Mouse (Mus musculus): Measurements from ENCODE around the gene Trip11. TPM values are rescaled to one million over a fixed set of nuclear protein-coding genes. Genes with fewer than 3 reads are reported as not detected.

Gene Trip11
- polyA plus RNA-seq, 1 experiment from 2014 or later, result 16.4 TPM

GRCm38 (mm10) chr12:101904906-101905305 is 8.2 kb downstream of the Trip11 start:
- Histone ChIP-seq H3K27me3 (ENCODE audit: control insufficient read depth, insufficient read depth, low read depth, low read length) (no peaks in the 10 kb centered on the region), H3K27ac (ENCODE audit: low read length) (no peak overlapping the region), H3K4me3 (ENCODE audit: low read depth, low read length) (no peak overlapping the region), H3K4me2 (ENCODE audit: low read length) (no peak overlapping the region), H3K36me3 (ENCODE audit: control insufficient read depth, insufficient read depth, low read length) (peaks cover 5% of the 10 kb centered on the region), H3K4me1 (ENCODE audit: control insufficient read depth, insufficient read depth, low read length) (no peaks in the 10 kb centered on the region; the same call in 1 of the 2 replicates), H3K9me3 (replicated peaks; ENCODE audit: control insufficient read depth, low read length, poor library complexity, severe bottlenecking) (no peaks in the 10 kb centered on the region), H3K9ac (ENCODE audit: low read depth, low read length) (no peak overlapping the region)
- ATAC-seq, result no peak
- 84% methylated on average over 4 of the region's 4 CpGs for WGBS

GRCm38 (mm10) chr12:101904170-101904569 is 8.9 kb downstream of the Trip11 start:
- no peaks in the 10 kb centered on the region for H3K27me3 ChIP-seq (ENCODE audit: control insufficient read depth, insufficient read depth, low read depth, low read length)
- H3K4me2 ChIP-seq (ENCODE audit: low read length), result no peak overlapping the region
- peaks cover 5% of the 10 kb centered on the region for H3K36me3 ChIP-seq (ENCODE audit: control insufficient read depth, insufficient read depth, low read length)
- H3K27ac ChIP-seq (ENCODE audit: low read length), result no peak overlapping the region
- no peak for ATAC-seq
- WGBS, result 93% methylated on average over 3 of the region's 3 CpGs
- H3K4me3 ChIP-seq (ENCODE audit: low read depth, low read length), result no peak overlapping the region
- no peaks in the 10 kb centered on the region for H3K9me3 ChIP-seq (replicated peaks; ENCODE audit: control insufficient read depth, low read length, poor library complexity, severe bottlenecking)
- H3K9ac ChIP-seq (ENCODE audit: low read depth, low read length), result no peak overlapping the region
- no peaks in the 10 kb centered on the region for H3K4me1 ChIP-seq (ENCODE audit: control insufficient read depth, insufficient read depth, low read length)

GRCm38 (mm10) chr12:101899671-101900245 is 13.3 kb downstream of the Trip11 start:
- WGBS, result 91% methylated on average over 2 of the region's 2 CpGs
- H3K9me3 ChIP-seq (replicated peaks; ENCODE audit: control insufficient read depth, low read length, poor library complexity, severe bottlenecking), result no peaks in the 10 kb centered on the region
- no peak overlapping the region for H3K4me2 ChIP-seq (ENCODE audit: low read length)
- no peaks in the 10 kb centered on the region for H3K4me1 ChIP-seq (ENCODE audit: control insufficient read depth, insufficient read depth, low read length)
- no peak overlapping the region for H3K27ac ChIP-seq (ENCODE audit: low read length)
- no peak for ATAC-seq
- H3K27me3 ChIP-seq (ENCODE audit: control insufficient read depth, insufficient read depth, low read depth, low read length), result no peaks in the 10 kb centered on the region
- H3K36me3 ChIP-seq (ENCODE audit: control insufficient read depth, insufficient read depth, low read length), result peaks cover 2% of the 10 kb centered on the region; the same call in 1 of the 2 replicates
- H3K9ac ChIP-seq (ENCODE audit: low read depth, low read length), result no peak overlapping the region
- no peak overlapping the region for H3K4me3 ChIP-seq (ENCODE audit: low read depth, low read length)

- no peak overlapping the region for H3K27ac ChIP-seq (ENCODE audit: low read length)
- H3K9ac ChIP-seq (ENCODE audit: low read depth, low read length), result no peak overlapping the region
- WGBS, result 96% methylated on average over 8 of the region's 8 CpGs
- H3K36me3 ChIP-seq (ENCODE audit: control insufficient read depth, insufficient read depth, low read length), result 0 out of 2 replicates have a peak, but pooled peaks cover 4% of the 10 kb centered on the region
- no peaks in the 10 kb centered on the region for H3K27me3 ChIP-seq (ENCODE audit: control insufficient read depth, insufficient read depth, low read depth, low read length)
- H3K4me2 ChIP-seq (ENCODE audit: low read length), result no peak overlapping the region
- no peaks in the 10 kb centered on the region for H3K9me3 ChIP-seq (replicated peaks; ENCODE audit: control insufficient read depth, low read length, poor library complexity, severe bottlenecking)
- no peak overlapping the region for H3K4me3 ChIP-seq (ENCODE audit: low read depth, low read length)
- ATAC-seq, result no peak
- no peaks in the 10 kb centered on the region for H3K4me1 ChIP-seq (ENCODE audit: control insufficient read depth, insufficient read depth, low read length)
These were observed 14.1 kb downstream of the Trip11 start for GRCm38 (mm10) chr12:101898966-101899365.

- Histone ChIP-seq H3K4me2 (ENCODE audit: low read length) (no peak overlapping the region), H3K27ac (ENCODE audit: low read length) (no peak overlapping the region), H3K9me3 (replicated peaks; ENCODE audit: control insufficient read depth, low read length, poor library complexity, severe bottlenecking) (no peaks in the 10 kb centered on the region), H3K36me3 (ENCODE audit: control insufficient read depth, insufficient read depth, low read length) (peaks cover 14% of the 10 kb centered on the region), H3K27me3 (ENCODE audit: control insufficient read depth, insufficient read depth, low read depth, low read length) (no peaks in the 10 kb centered on the region), H3K9ac (ENCODE audit: low read depth, low read length) (no peak overlapping the region), H3K4me3 (ENCODE audit: low read depth, low read length) (no peak overlapping the region), H3K4me1 (ENCODE audit: control insufficient read depth, insufficient read depth, low read length) (no peaks in the 10 kb centered on the region)
- WGBS, result 82% methylated on average over 7 of the region's 7 CpGs
- ATAC-seq, result no peak
These were observed 16.0 kb downstream of the Trip11 start for GRCm38 (mm10) chr12:101897113-101897512.

GRCm38 (mm10) chr12:101893296-101893695 is 19.8 kb downstream of the Trip11 start:
- H3K9me3 ChIP-seq (replicated peaks; ENCODE audit: control insufficient read depth, low read length, poor library complexity, severe bottlenecking), result no peaks in the 10 kb centered on the region
- ATAC-seq, result no peak
- H3K27me3 ChIP-seq (ENCODE audit: control insufficient read depth, insufficient read depth, low read depth, low read length), result no peaks in the 10 kb centered on the region
- H3K9ac ChIP-seq (ENCODE audit: low read depth, low read length), result no peak overlapping the region
- H3K4me3 ChIP-seq (ENCODE audit: low read depth, low read length), result no peak overlapping the region
- no peaks in the 10 kb centered on the region for H3K4me1 ChIP-seq (ENCODE audit: control insufficient read depth, insufficient read depth, low read length)
- peaks cover 30% of the 10 kb centered on the region for H3K36me3 ChIP-seq (ENCODE audit: control insufficient read depth, insufficient read depth, low read length)
- WGBS, result 89% methylated on average over 8 of the region's 8 CpGs
- H3K27ac ChIP-seq (ENCODE audit: low read length), result no peak overlapping the region
- no peak overlapping the region for H3K4me2 ChIP-seq (ENCODE audit: low read length)

GRCm38 (mm10) chr12:101892832-101893231 is 20.2 kb downstream of the Trip11 start:
- Histone ChIP-seq H3K9ac (ENCODE audit: low read depth, low read length) (no peak overlapping the region), H3K9me3 (replicated peaks; ENCODE audit: control insufficient read depth, low read length, poor library complexity, severe bottlenecking) (no peaks in the 10 kb centered on the region), H3K4me3 (ENCODE audit: low read depth, low read length) (no peak overlapping the region), H3K36me3 (ENCODE audit: control insufficient read depth, insufficient read depth, low read length) (peaks cover 30% of the 10 kb centered on the region), H3K27me3 (ENCODE audit: control insufficient read depth, insufficient read depth, low read depth, low read length) (no peaks in the 10 kb centered on the region), H3K4me1 (ENCODE audit: control insufficient read depth, insufficient read depth, low read length) (no peaks in the 10 kb centered on the region), H3K27ac (ENCODE audit: low read length) (no peak overlapping the region), H3K4me2 (ENCODE audit: low read length) (no peak overlapping the region)
- 97% methylated on average over 2 of the region's 2 CpGs for WGBS
- ATAC-seq, result no peak

- WGBS, result 86% methylated on average over 5 of the region's 5 CpGs
- Histone ChIP-seq H3K4me2 (ENCODE audit: low read length) (no peak overlapping the region), H3K4me3 (ENCODE audit: low read depth, low read length) (no peak overlapping the region)
These were observed 22.0 kb downstream of the Trip11 start for GRCm38 (mm10) chr12:101891066-101891465.

GRCm38 (mm10) chr12:101889351-101889750 is 23.7 kb downstream of the Trip11 start:
- Histone ChIP-seq H3K36me3 (ENCODE audit: control insufficient read depth, insufficient read depth, low read length) (peaks cover 35% of the 10 kb centered on the region), H3K27ac (ENCODE audit: low read length) (no peak overlapping the region), H3K4me1 (ENCODE audit: control insufficient read depth, insufficient read depth, low read length) (no peaks in the 10 kb centered on the region), H3K9me3 (replicated peaks; ENCODE audit: control insufficient read depth, low read length, poor library complexity, severe bottlenecking) (no peaks in the 10 kb centered on the region), H3K4me2 (ENCODE audit: low read length) (no peak overlapping the region), H3K4me3 (ENCODE audit: low read depth, low read length) (no peak overlapping the region), H3K27me3 (ENCODE audit: control insufficient read depth, insufficient read depth, low read depth, low read length) (no peaks in the 10 kb centered on the region), H3K9ac (ENCODE audit: low read depth, low read length) (no peak overlapping the region)
- 95% methylated on average over 3 of the region's 3 CpGs for WGBS
- ATAC-seq, result no peak

More at GRCm38 (mm10) chr12:101891066-101891465, 22.0 kb downstream of the Trip11 start:
- H3K27me3 ChIP-seq (ENCODE audit: control insufficient read depth, insufficient read depth, low read depth, low read length), result no peaks in the 10 kb centered on the region
- H3K9ac ChIP-seq (ENCODE audit: low read depth, low read length), result no peak overlapping the region
- no peak for ATAC-seq
- no peaks in the 10 kb centered on the region for H3K9me3 ChIP-seq (replicated peaks; ENCODE audit: control insufficient read depth, low read length, poor library complexity, severe bottlenecking)
- peaks cover 31% of the 10 kb centered on the region for H3K36me3 ChIP-seq (ENCODE audit: control insufficient read depth, insufficient read depth, low read length)
- H3K4me1 ChIP-seq (ENCODE audit: control insufficient read depth, insufficient read depth, low read length), result no peaks in the 10 kb centered on the region
- H3K27ac ChIP-seq (ENCODE audit: low read length), result no peak overlapping the region

Data from midbrain, embryonic 16.5 days (tissue).